Mouse (Mus musculus) embryonic facial prominence, embryonic 14.5 days (tissue): ENCODE results near the gene Nwd2. TPM values are rescaled to one million over a fixed set of nuclear protein-coding genes. Genes with fewer than 3 reads are reported as not detected.

Source experiments
- ATAC-seq: fragments of 200-750 bp; cut with Nextera tagmentation; 2 replicates; pipeline ENCODE4 v1.8.0; 2017; ENCODE audit warnings: low read depth, moderate number of reproducible peaks, moderate TSS enrichment
- DNase-seq: peaks from one replicate; pipeline ENCODE4 v3.0.0-alpha.2; 2015; ENCODE audit warnings: low spot score
- H3K27ac ChIP-seq: fragments of 300-500 bp; sonication (generic); replicated peaks from 2 replicates; pipeline ENCODE4 v1.5.1; 2014; ENCODE audit warnings: low read depth, mild to moderate bottlenecking, low read length, moderate library complexity
- H3K27me3 ChIP-seq: fragments of 300-500 bp; sonication (generic); replicated peaks from 2 replicates; pipeline ENCODE4 v1.6.1; 2014; ENCODE audit warnings: low read length; ENCODE audit not compliant: control insufficient read depth, insufficient read depth
- H3K36me3 ChIP-seq: fragments of 300-500 bp; sonication (generic); 2 replicates; pipeline ENCODE4 v1.6.1; 2014; ENCODE audit warnings: low read length, mixed read lengths; ENCODE audit not compliant: control insufficient read depth, insufficient read depth
- H3K4me1 ChIP-seq: fragments of 300-500 bp; sonication (generic); 2 replicates; pipeline ENCODE4 v1.6.1; 2014; ENCODE audit warnings: antibody characterized with exemption, low read length; ENCODE audit not compliant: control insufficient read depth, insufficient read depth
- H3K4me2 ChIP-seq: fragments of 300-500 bp; sonication (generic); 2 replicates; pipeline ENCODE4 v1.6.1; 2014; ENCODE audit warnings: low read depth, mild to moderate bottlenecking, low read length, moderate library complexity, mixed read lengths
- H3K4me3 ChIP-seq: fragments of 300-500 bp; sonication (generic); 2 replicates; pipeline ENCODE4 v1.5.1; 2014; ENCODE audit warnings: low read depth, mild to moderate bottlenecking, low read length
- H3K9ac ChIP-seq: fragments of 300-500 bp; sonication (generic); 2 replicates; pipeline ENCODE4 v1.6.1; 2014; ENCODE audit warnings: low read depth, mild to moderate bottlenecking, low read length, moderate library complexity, mixed read lengths
- H3K9me3 ChIP-seq: fragments of 300-500 bp; sonication (generic); 2 replicates; pipeline ENCODE4 v1.6.1; 2016; ENCODE audit warnings: low read length; ENCODE audit not compliant: control insufficient read depth
- WGBS: fragments of 180-500 bp; shearing (Covaris S2); extraction: QIAGEN DNeasy Blood & Tissue Kit; methylation state at CpG from one replicate; pipeline ENCODE4 v1.1.7; 2014; 5-methylcytosine and 5-hydroxymethylcytosine counted together
- polyA plus RNA-seq: library from polyadenylated mRNA; unstranded; fragments of >200 nt; fragmentation: Nextera tagmentation; extraction: Ambion mirVana; gene quantifications from 2 replicates; pipeline ENCODE4 v1.2.1, GENCODE M21; 2014

Nwd2 gene
- polyA plus RNA-seq, 1 experiment from 2014 or later, result 1.5 TPM

GRCm38 (mm10) chr5:63827415-63828053, 178.6 kb downstream of the Nwd2 start:
- no peak overlapping the region for H3K4me2 ChIP-seq
- H3K27me3 ChIP-seq, result no peaks in the 10 kb centered on the region
- H3K9ac ChIP-seq, result no peak overlapping the region
- H3K27ac ChIP-seq, result no peak overlapping the region
- ATAC-seq (no peak), DNase-seq (no peak)
- no peaks in the 10 kb centered on the region for H3K4me1 ChIP-seq
- H3K9me3 ChIP-seq, result no peaks in the 10 kb centered on the region
- WGBS, result 36% methylated on average over 5 of the region's 5 CpGs
- H3K4me3 ChIP-seq, result no peak overlapping the region
- H3K36me3 ChIP-seq, result no peaks in the 10 kb centered on the region

GRCm38 (mm10) chr5:63828380-63829185, 179.7 kb downstream of the Nwd2 start:
- H3K27me3 ChIP-seq, result no peaks in the 10 kb centered on the region
- no peaks in the 10 kb centered on the region for H3K36me3 ChIP-seq
- WGBS, result 66% methylated on average over 10 of the region's 10 CpGs
- no peak overlapping the region for H3K27ac ChIP-seq
- ATAC-seq (0 out of 2 replicates have a peak, but pooled peaks have one; percentile 37), DNase-seq (peak; percentile 55)
- H3K4me3 ChIP-seq, result no peak overlapping the region
- H3K9me3 ChIP-seq, result no peaks in the 10 kb centered on the region
- H3K4me2 ChIP-seq, result no peak overlapping the region
- no peaks in the 10 kb centered on the region for H3K4me1 ChIP-seq
- H3K9ac ChIP-seq, result no peak overlapping the region

- H3K4me3 ChIP-seq, result no peak overlapping the region
- H3K9me3 ChIP-seq, result no peaks in the 10 kb centered on the region
- no peak overlapping the region for H3K9ac ChIP-seq
- no peaks in the 10 kb centered on the region for H3K4me1 ChIP-seq
- no peaks in the 10 kb centered on the region for H3K36me3 ChIP-seq
- WGBS, result 51% methylated on average over 4 of the region's 4 CpGs
- no peak overlapping the region for H3K27ac ChIP-seq
- no peak overlapping the region for H3K4me2 ChIP-seq
- no peaks in the 10 kb centered on the region for H3K27me3 ChIP-seq
- no peak for DNase-seq
- no peak for ATAC-seq
Observed at GRCm38 (mm10) chr5:63831054-63831453, 182.2 kb downstream of the Nwd2 start.

GRCm38 (mm10) chr5:63833955-63834354, 185.1 kb downstream of the Nwd2 start:
- no peak overlapping the region for H3K27ac ChIP-seq
- no peaks in the 10 kb centered on the region for H3K9me3 ChIP-seq
- WGBS, result 62% methylated on average over 5 of the region's 5 CpGs
- no peak overlapping the region for H3K4me2 ChIP-seq
- no peak for ATAC-seq
- H3K4me1 ChIP-seq, result no peaks in the 10 kb centered on the region
- no peaks in the 10 kb centered on the region for H3K27me3 ChIP-seq
- H3K9ac ChIP-seq, result no peak overlapping the region
- no peaks in the 10 kb centered on the region for H3K36me3 ChIP-seq
- DNase-seq, result no peak
- no peak overlapping the region for H3K4me3 ChIP-seq

- H3K36me3 ChIP-seq, result no peaks in the 10 kb centered on the region
Observed at GRCm38 (mm10) chr5:63834435-63834834, 185.5 kb downstream of the Nwd2 start.

GRCm38 (mm10) chr5:63837115-63837514, 188.2 kb downstream of the Nwd2 start:
- H3K9ac ChIP-seq, result no peak overlapping the region
- WGBS, result 74% methylated on average over 5 of the region's 5 CpGs
- no peaks in the 10 kb centered on the region for H3K9me3 ChIP-seq
- H3K4me1 ChIP-seq, result no peaks in the 10 kb centered on the region
- H3K36me3 ChIP-seq, result no peaks in the 10 kb centered on the region
- no peak overlapping the region for H3K27ac ChIP-seq
- no peak overlapping the region for H3K4me2 ChIP-seq
- ATAC-seq (no peak), DNase-seq (no peak)
- H3K4me3 ChIP-seq, result no peak overlapping the region
- H3K27me3 ChIP-seq, result no peaks in the 10 kb centered on the region

More at GRCm38 (mm10) chr5:63834435-63834834, 185.5 kb downstream of the Nwd2 start:
- ATAC-seq, result no peak
- no peak overlapping the region for H3K4me2 ChIP-seq
- H3K4me3 ChIP-seq, result no peak overlapping the region
- H3K27me3 ChIP-seq, result no peaks in the 10 kb centered on the region
- DNase-seq, result no peak
- H3K9me3 ChIP-seq, result no peaks in the 10 kb centered on the region
- H3K27ac ChIP-seq, result no peak overlapping the region
- no peaks in the 10 kb centered on the region for H3K4me1 ChIP-seq
- H3K9ac ChIP-seq, result no peak overlapping the region
- WGBS, result 78% methylated on average over 3 of the region's 3 CpGs

- H3K27me3 ChIP-seq, result no peaks in the 10 kb centered on the region
- no peaks in the 10 kb centered on the region for H3K4me1 ChIP-seq
- no peak overlapping the region for H3K27ac ChIP-seq
- H3K9me3 ChIP-seq, result no peaks in the 10 kb centered on the region
- no peak overlapping the region for H3K9ac ChIP-seq
- H3K4me3 ChIP-seq, result no peak overlapping the region
- ATAC-seq (no peak), DNase-seq (no peak)
- no peak overlapping the region for H3K4me2 ChIP-seq
- WGBS, result 94% methylated on average over 2 of the region's 2 CpGs
- no peaks in the 10 kb centered on the region for H3K36me3 ChIP-seq
Observed at GRCm38 (mm10) chr5:63837851-63838250, 188.9 kb downstream of the Nwd2 start.

- Histone ChIP-seq H3K9ac (no peak overlapping the region), H3K4me1 (no peaks in the 10 kb centered on the region), H3K9me3 (no peaks in the 10 kb centered on the region), H3K27ac (no peak overlapping the region), H3K4me3 (no peak overlapping the region), H3K36me3 (no peaks in the 10 kb centered on the region), H3K4me2 (no peak overlapping the region), H3K27me3 (no peaks in the 10 kb centered on the region)
- DNase-seq (peak; percentile 31), ATAC-seq (no peak)
- WGBS, result 68% methylated on average over 12 of the region's 12 CpGs
Observed at GRCm38 (mm10) chr5:63839801-63840416, 191.0 kb downstream of the Nwd2 start.
